Mouse (Mus musculus) gonadal fat pad, adult 2 months (tissue): ENCODE results near the gene Zbed6. TPM values are rescaled to one million over a fixed set of nuclear protein-coding genes. Genes with fewer than 3 reads are reported as not detected.
A peak's percentile ranks its signal among the peaks of the same experiment; 100 is the strongest.

ENCODE experiments used
- DNase-seq: peaks from one replicate; pipeline ENCODE4 v3.0.0-alpha.2; 2012; ENCODE audit warnings: low read depth
- polyA plus RNA-seq: library from polyadenylated mRNA; depleted of rRNA; stranded (reverse); fragments of >200 nt; gene quantifications from 2 replicates; pipeline ENCODE4 v1.2.3, GENCODE M21; 2012

Zbed6 gene
- polyA plus RNA-seq, 1 experiment = 4.3 TPM

DNA sequence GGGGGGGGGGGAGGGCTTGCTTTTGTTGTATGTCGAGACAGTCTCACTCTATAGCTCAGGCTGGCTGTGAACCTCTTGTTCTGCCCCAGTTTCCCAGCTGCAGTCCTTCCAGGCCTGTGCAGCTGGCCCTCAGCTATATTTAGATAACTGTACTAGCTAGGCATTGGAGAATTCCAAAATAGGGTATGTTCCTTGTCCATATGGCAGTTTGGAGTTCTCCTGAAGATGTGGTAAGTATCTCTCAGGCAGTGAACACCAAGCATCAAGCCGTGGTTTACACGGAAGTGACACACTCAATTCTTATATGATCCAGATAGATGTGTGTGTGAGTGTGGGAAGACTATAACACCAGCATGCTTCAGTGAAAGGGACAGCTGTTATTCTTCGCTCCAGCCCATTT lies 2.7 kb upstream of the Zbed6 start:
- DNase-seq = no peak

DNA sequence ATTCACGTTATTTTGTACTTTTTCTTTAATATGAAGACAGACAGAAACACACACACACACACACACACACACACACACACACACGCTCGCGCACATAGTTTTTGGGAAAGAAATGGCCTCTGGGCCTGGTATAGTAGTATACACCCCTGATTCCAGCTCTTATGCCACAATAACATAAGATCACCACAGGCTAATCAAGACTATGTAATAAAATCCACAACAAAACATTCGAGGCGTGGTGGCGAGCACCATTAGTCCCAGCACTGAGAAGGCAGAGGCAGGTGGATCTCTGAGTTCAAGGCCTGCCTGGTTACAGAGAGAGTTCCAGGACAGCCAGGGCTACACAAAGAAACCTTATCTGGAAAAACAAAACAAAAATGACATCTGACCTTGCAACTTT lies 2.3 kb upstream of the Zbed6 start:
- no peak for DNase-seq

GRCm38 (mm10) chr1:133661203-133661933 lies 683 bp upstream of the Zbed6 start, which contains the start of gene Gm38394:
Gene Gm38394 (minus strand): TSS chr1:133661318.
- DNase-seq = peak; percentile 79

- DNase-seq = no peak
Observed at GRCm38 (mm10) chr1:133658878-133659277, 1.8 kb downstream of the Zbed6 start.

- DNase-seq = no peak
Observed at GRCm38 (mm10) chr1:133656811-133657210, 3.9 kb downstream of the Zbed6 start.

- no peak for DNase-seq
Observed at GRCm38 (mm10) chr1:133653033-133653432, 7.7 kb downstream of the Zbed6 start.

- DNase-seq = no peak
Observed at GRCm38 (mm10) chr1:133650288-133651055, 10.2 kb downstream of the Zbed6 start.

- DNase-seq = no peak
Observed at GRCm38 (mm10) chr1:133645652-133646051, 15.0 kb downstream of the Zbed6 start.

GRCm38 (mm10) chr1:133641163-133641562 lies 19.5 kb downstream of the Zbed6 start:
- DNase-seq = no peak

GRCm38 (mm10) chr1:133638517-133638916 lies 22.2 kb downstream of the Zbed6 start:
- no peak for DNase-seq

DNA sequence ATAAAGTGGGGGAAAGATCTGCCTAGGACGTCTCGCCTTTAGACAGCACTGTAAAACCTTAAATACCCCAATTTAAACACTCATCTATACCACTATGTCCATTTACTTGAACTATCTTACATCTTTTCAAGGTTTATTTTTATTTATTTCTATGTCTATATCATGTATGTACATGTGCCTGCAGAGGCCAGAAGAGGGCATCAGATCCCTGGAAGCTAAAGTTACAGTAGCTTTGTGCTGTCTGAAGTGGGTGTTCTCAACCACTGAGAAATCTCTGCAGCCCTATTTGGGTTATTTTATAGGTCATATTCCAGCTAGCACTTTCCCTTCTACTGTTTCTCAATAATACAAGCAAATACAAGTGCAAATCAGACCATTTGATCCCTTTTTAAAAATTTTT lies 28.5 kb downstream of the Zbed6 start:
- no peak for DNase-seq

- no peak for DNase-seq
Observed at GRCm38 (mm10) chr1:133625052-133625451, 35.6 kb downstream of the Zbed6 start.

DNA sequence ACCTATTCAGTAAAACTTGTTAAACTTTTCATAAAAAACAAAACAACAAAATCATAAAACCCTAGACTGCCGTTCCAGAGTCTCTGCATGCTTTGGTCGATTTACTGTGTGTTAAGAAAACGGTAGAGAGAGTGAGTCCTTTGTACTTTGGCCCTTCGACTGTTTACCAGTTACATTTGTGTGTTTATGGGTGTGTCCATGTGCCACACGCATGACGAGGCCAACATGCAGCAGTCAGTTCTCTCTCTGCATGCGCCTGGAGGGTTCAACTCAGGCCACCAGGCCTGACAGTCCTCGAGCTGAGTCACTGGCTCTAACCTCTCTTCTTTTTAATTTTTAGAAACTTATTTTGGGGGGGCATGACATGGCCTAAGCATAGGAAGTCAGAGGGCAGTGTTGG lies 42.4 kb downstream of the Zbed6 start:
- no peak for DNase-seq

DNA sequence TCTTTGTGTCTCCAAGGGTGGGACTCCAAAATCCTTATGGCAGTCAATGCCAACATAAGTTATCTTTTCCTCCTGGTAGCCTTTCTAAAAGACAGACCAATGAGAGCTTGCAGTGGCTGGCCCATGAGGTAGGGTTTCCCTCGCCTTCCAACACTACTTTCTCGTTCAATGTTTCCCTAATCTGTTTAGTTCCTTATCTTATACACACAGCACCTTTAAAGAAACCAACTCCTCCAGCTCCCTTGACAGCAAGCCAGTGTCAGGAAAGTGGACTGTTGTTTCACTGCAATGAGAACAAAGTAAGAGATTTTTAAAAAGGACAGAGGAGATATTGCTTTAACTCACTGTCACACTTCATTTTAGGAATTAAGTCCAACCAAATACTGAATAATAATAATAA lies 42.8 kb downstream of the Zbed6 start:
- DNase-seq = no peak

DNA sequence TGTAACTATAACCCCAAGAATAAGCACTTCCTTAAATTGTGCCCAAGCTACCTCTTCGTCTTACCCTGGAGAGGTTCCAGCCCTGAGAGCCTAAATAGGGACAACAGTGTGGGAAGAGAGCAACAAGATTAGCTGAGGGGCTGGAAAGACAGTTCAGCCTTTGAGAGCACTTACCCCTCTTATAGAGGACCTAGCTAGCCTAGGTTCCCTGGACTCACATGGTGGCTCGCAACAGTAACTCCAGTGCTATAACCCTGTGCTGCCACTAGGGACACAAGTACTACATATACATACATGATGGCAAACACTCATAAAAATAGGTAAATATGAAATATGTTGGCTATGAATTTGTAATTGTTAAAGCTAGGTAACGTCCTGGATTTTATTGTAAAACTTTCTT lies 46.9 kb downstream of the Zbed6 start:
- DNase-seq = no peak

GRCm38 (mm10) chr1:133611436-133611835 lies 49.2 kb downstream of the Zbed6 start:
- no peak for DNase-seq

- DNase-seq = no peak
Observed at GRCm38 (mm10) chr1:133610601-133611000, 50.1 kb downstream of the Zbed6 start.

DNA sequence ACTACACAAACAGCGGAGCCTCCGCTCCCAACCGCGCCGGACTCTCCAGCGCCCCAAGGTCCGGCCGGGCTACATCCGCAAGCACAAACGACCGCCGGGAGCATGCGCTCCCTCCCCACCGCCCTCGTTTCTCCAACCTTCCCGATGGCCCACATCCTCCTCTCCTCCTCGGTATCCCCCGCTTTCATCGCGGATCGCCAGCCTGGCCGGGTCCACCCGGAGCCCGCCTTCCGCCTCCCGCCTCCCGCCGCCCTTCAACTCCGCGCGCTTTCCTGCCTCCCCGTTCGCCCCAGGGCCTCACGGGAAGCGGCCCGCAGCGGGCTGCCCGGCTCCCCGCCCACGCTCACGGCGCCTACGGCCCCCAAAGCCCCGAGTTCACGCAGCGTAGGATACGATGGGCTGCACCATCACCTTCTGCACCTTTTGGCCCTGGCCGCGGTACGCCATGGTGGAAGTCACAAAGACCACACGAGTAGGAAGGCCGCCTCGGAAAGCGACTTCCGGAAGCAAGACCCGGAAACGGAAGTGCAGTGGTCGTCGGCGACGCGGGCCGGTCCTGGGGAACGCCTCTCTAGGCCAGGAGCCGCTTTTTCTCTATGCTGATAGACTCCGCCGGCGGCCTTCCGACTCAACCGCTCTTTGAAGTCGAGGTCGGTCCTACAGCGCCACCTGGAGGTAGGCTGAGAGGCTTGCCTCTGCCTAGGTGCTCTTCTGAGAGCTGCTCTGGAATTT lies 50.7 kb downstream of the Zbed6 start, which contains the start of gene Snrpe:
Gene Snrpe, minus strand, starts transcription at position 521 of the 732 bp plus-strand sequence.
- peak; percentile 73 for DNase-seq
